ENCODE assay signal across 9 mouse cellular contexts in genomic region chr8:110714827-110715519, GRCm38 (mm10). TPM values are rescaled to one million over a fixed set of nuclear protein-coding genes. Genes with fewer than 3 reads are reported as not detected.
A peak's percentile ranks its signal among the peaks of the same experiment; 100 is the strongest.
DNase-seq lines count a peak whose midpoint lies in the region; ATAC-seq and TF ChIP-seq lines count a peak whose summit lies in the region.
"Had no signal": no experiment of that assay in that cellular context is flagged by ENCODE, and none has a peak within 500 bp of the region (broad histone marks: within the 10 kb centered on the region; RNA-seq: fewer than 3 reads in every experiment).

No protein-coding gene starts in this region.

- H3K27me3 ChIP-seq in heart, embryonic 15.5 days = no peaks in the 10 kb centered on the region
- H3K27me3 ChIP-seq in limb, embryonic 10.5 days (ENCODE audit: low read depth, poor library complexity, severe bottlenecking) = no peaks in the 10 kb centered on the region
- H3K27me3 ChIP-seq in stomach, postnatal 0 days (ENCODE audit: control insufficient read depth, insufficient read depth, low read length) = no peaks in the 10 kb centered on the region

- peaks cover 92% of the 10 kb centered on the region for H3K4me1 ChIP-seq in heart, embryonic 15.5 days (replicated peaks)
- H3K4me1 ChIP-seq in limb, embryonic 10.5 days = peaks cover 74% of the 10 kb centered on the region
- peaks cover 6% of the 10 kb centered on the region for H3K4me1 ChIP-seq in stomach, postnatal 0 days (replicated peaks; ENCODE audit: control insufficient read depth, insufficient read depth)

- TF ChIP-seq CTCF in stomach, postnatal 0 days (IDR thresholded peaks at IDR 0.05; ENCODE audit: low read depth) = no peak

- no peak overlapping the region for H3K4me3 ChIP-seq in heart, embryonic 15.5 days
- no peak overlapping the region for H3K4me3 ChIP-seq in limb, embryonic 10.5 days
- no peak overlapping the region for H3K4me3 ChIP-seq in stomach, postnatal 0 days (ENCODE audit: low read depth, low read length)

- no peaks in the 10 kb centered on the region for H3K36me3 ChIP-seq in heart, embryonic 15.5 days
- peaks cover 54% of the 10 kb centered on the region for H3K36me3 ChIP-seq in limb, embryonic 10.5 days
- H3K36me3 ChIP-seq in stomach, postnatal 0 days (ENCODE audit: control insufficient read depth, insufficient read depth, low read length) = 0 out of 2 replicates have a peak, but pooled peaks cover 2% of the 10 kb centered on the region

- DNase-seq in heart, postnatal 4 days = no peak
- peak; percentile 59 for DNase-seq in right cerebral cortex, postnatal 4 days
- no peak for DNase-seq in right cerebral cortex, adult 2 months (ENCODE audit: low spot score in 2 of 2)
- no peak for DNase-seq in limb, embryonic 10.5 days (ENCODE audit: low spot score)
- DNase-seq in stomach, postnatal 0 days (ENCODE audit: low spot score) = no peak
- DNase-seq in urinary bladder, adult 18-20 months (ENCODE audit: low spot score in 2 of 2) = no peak
- no peak for DNase-seq in Muller cell, postnatal 12 days (ENCODE audit: inconsistent ontology term)
- DNase-seq: lung, adult 18-20 months had no signal

- no peak; the same call in 1 of the 2 replicates for ATAC-seq in heart, embryonic 15.5 days (replicated peaks; ENCODE audit: insufficient number of reproducible peaks, insufficient read depth, low FRiP score, low read depth)
- no peak for ATAC-seq in stomach, postnatal 0 days (ENCODE audit: low FRiP score, low TSS enrichment)

- WGBS in heart, embryonic 15.5 days = 55% methylated on average over 15 of the region's 15 CpGs
- WGBS in limb, embryonic 10.5 days = 84% methylated on average over 15 of the region's 15 CpGs
- 66% methylated on average over 15 of the region's 15 CpGs for WGBS in stomach, postnatal 0 days

- peak overlapping the region; percentile 81 for H3K27ac ChIP-seq in heart, embryonic 15.5 days
- peak overlapping the region; percentile 10; the same call in 1 of the 2 replicates for H3K27ac ChIP-seq in limb, embryonic 10.5 days
- H3K27ac ChIP-seq in stomach, postnatal 0 days (replicated peaks) = peak overlapping the region; percentile 93

- TF ChIP-seq EP300 in stomach, postnatal 0 days (optimal IDR thresholded peaks at IDR 0.05) = no peak

- peak overlapping the region; percentile 15; the same call in 1 of the 2 replicates for H3K9ac ChIP-seq in heart, embryonic 15.5 days
- peak overlapping the region; percentile 23 for H3K9ac ChIP-seq in stomach, postnatal 0 days (ENCODE audit: low read length)

- H3K9me3 ChIP-seq in heart, embryonic 15.5 days (replicated peaks) = no peaks in the 10 kb centered on the region
- no peaks in the 10 kb centered on the region for H3K9me3 ChIP-seq in limb, embryonic 10.5 days (replicated peaks)
- no peaks in the 10 kb centered on the region for H3K9me3 ChIP-seq in stomach, postnatal 0 days (ENCODE audit: control insufficient read depth, low read length)

- peak overlapping the region; percentile 7; the same call in 1 of the 2 replicates for H3K4me2 ChIP-seq in heart, embryonic 15.5 days
- H3K4me2 ChIP-seq in stomach, postnatal 0 days (replicated peaks; ENCODE audit: low read depth) = no peak overlapping the region

RNA-seq across cellular contexts. Expression of gene Mtss1l, which starts 6.3 kb away (rescaled TPM):
- 10.1 and 15.7 TPM in 2 replicates for polyA plus RNA-seq in heart, embryonic 15.5 days (2015; fragmentation: Nextera tagmentation; extraction: Ambion mirVana)
- 10 to 100 TPM; 50.6 to 61.0 TPM for total RNA-seq in heart, postnatal 4 days (2021)
- 7.8 and 8.8 TPM in 2 replicates for polyA plus RNA-seq in limb, embryonic 10.5 days (2016; fragmentation: Nextera tagmentation; extraction: Ambion mirVana)
- polyA plus RNA-seq in stomach, postnatal 0 days (2015; fragmentation: Nextera tagmentation; extraction: Ambion mirVana) = 5.7 and 7.5 TPM in 2 replicates

Comparison
In these comparisons a context has a peak if more than half of its experiments do, and no peak if none do; other contexts are left out.
1. H3K27ac ChIP-seq: peak in every context shown above with its lines; median percentile 93 in stomach, postnatal 0 days; 81 in heart, embryonic 15.5 days; 10 in limb, embryonic 10.5 days.